Mouse (Mus musculus): ENCODE data around the gene Gprc5a. TPM values are rescaled to one million over a fixed set of nuclear protein-coding genes. Genes with fewer than 3 reads are reported as not detected.

Gene Gprc5a
- total RNA-seq, 1 experiment from 2014 or later, result 0.33 TPM

Other genes starting within 250 kb of the Gprc5a start
- 23.0 and 33.9 TPM in 2 replicates for gene Crebl2, start 235.5 kb upstream of the Gprc5a start, total RNA-seq (2021)
- 8.9 and 11.3 TPM in 2 replicates for gene Gpr19, start 167.1 kb upstream of the Gprc5a start, total RNA-seq (2021)
- gene Cdkn1b, start 145.2 kb upstream of the Gprc5a start, total RNA-seq (2021), result 52.2 and 89.9 TPM in 2 replicates
- 3.6 and 4.8 TPM in 2 replicates for gene Apold1, start 83.9 kb upstream of the Gprc5a start, total RNA-seq (2021)
- gene Ddx47, start 54.0 kb upstream of the Gprc5a start, total RNA-seq (2021), result 62.2 and 75.9 TPM in 2 replicates
- gene Gprc5d, start 52.6 kb downstream of the Gprc5a start, total RNA-seq (2021), result not detected in 2 replicates
- 18.1 and 32.1 TPM in 2 replicates for gene Fam234b, start 132.3 kb downstream of the Gprc5a start, total RNA-seq (2021)
- 16.4 and 23.9 TPM in 2 replicates for gene Hebp1, start 132.4 kb downstream of the Gprc5a start, total RNA-seq (2021)
- gene Gsg1, start 188.7 kb downstream of the Gprc5a start, total RNA-seq (2021), result not detected in 2 replicates
- not detected in 2 replicates for gene Pbp2, start 244.8 kb downstream of the Gprc5a start, total RNA-seq (2021)